18 mouse cellular contexts compared by ENCODE assay signal in genomic region chr5:138864166-138864565, GRCm38 (mm10). TPM values are rescaled to one million over a fixed set of nuclear protein-coding genes. Genes with fewer than 3 reads are reported as not detected.
"Had no signal": no experiment of that assay in that cellular context is flagged by ENCODE, and none has a peak within 500 bp of the region (broad histone marks: within the 10 kb centered on the region; RNA-seq: fewer than 3 reads in every experiment).

No protein-coding gene starts in this region.

- H3K4me1 ChIP-seq: midbrain, embryonic 15.5 days; neural tube, embryonic 12.5 days had no signal

- H3K9me3 ChIP-seq: limb, embryonic 10.5 days; megakaryocyte, embryonic 14.5 days; midbrain, embryonic 15.5 days; neural tube, embryonic 12.5 days had no signal

- H3K36me3 ChIP-seq: limb, embryonic 10.5 days; midbrain, embryonic 15.5 days; neural tube, embryonic 12.5 days had no signal

- ATAC-seq: inflammation-experienced regulatory T-cells, adult 6 months; midbrain, embryonic 15.5 days had no signal

- H3K27me3 ChIP-seq: midbrain, embryonic 15.5 days; neural tube, embryonic 12.5 days had no signal

- H3K4me3 ChIP-seq: limb, embryonic 10.5 days; megakaryocyte, embryonic 14.5 days; midbrain, embryonic 15.5 days; neural tube, embryonic 12.5 days had no signal

- H3K4me2 ChIP-seq: hindbrain, embryonic 14.5 days; midbrain, embryonic 11.5 days; midbrain, embryonic 15.5 days; neural tube, embryonic 12.5 days had no signal

- H3K9ac ChIP-seq: hindbrain, embryonic 14.5 days; liver, embryonic 14.5 days; midbrain, embryonic 15.5 days; neural tube, embryonic 12.5 days had no signal

- H3K27ac ChIP-seq: hindbrain, embryonic 14.5 days; limb, embryonic 10.5 days; liver, embryonic 14.5 days; macrophage; midbrain, embryonic 15.5 days; neural tube, embryonic 12.5 days had no signal

- DNase-seq: kidney, adult 2 months; kidney, postnatal 25 days; lung, adult 2 months; right cerebral cortex, postnatal 4 days; spleen, adult 18-20 months; thymus, adult 18-20 months; thymus, postnatal 14 days had no signal

RNA-seq across cellular contexts. Expression of gene Gm5294, which starts 44.3 kb away (rescaled TPM):
- polyA plus RNA-seq: inflammation-experienced regulatory T-cells, adult 6 months; kidney, embryonic 16.5 days; limb, embryonic 10.5 days; limb, embryonic 14.5 days; liver, embryonic 14.5 days; lung, adult 2 months; macrophage; midbrain, embryonic 11.5 days; midbrain, embryonic 15.5 days; neural tube, embryonic 12.5 days had no signal
